Mouse (Mus musculus) G1E-ER4 (cell line): Measurements from ENCODE around the gene Osmr. TPM values are rescaled to one million over a fixed set of nuclear protein-coding genes. Genes with fewer than 3 reads are reported as not detected.

Source experiments
- GATA1 ChIP-seq: IDR thresholded peaks from one replicate; pipeline ENCODE4 v1.8.0; 2012; ENCODE audit warnings: low read length, inconsistent platforms
- polyA plus RNA-seq: library from polyadenylated mRNA; stranded (reverse); fragments of >175 nt; gene quantifications from 2 replicates; pipeline ENCODE4 v1.2.3, GENCODE M21; 2012

Osmr gene
- polyA plus RNA-seq, 1 experiment, result not detected

DNA sequence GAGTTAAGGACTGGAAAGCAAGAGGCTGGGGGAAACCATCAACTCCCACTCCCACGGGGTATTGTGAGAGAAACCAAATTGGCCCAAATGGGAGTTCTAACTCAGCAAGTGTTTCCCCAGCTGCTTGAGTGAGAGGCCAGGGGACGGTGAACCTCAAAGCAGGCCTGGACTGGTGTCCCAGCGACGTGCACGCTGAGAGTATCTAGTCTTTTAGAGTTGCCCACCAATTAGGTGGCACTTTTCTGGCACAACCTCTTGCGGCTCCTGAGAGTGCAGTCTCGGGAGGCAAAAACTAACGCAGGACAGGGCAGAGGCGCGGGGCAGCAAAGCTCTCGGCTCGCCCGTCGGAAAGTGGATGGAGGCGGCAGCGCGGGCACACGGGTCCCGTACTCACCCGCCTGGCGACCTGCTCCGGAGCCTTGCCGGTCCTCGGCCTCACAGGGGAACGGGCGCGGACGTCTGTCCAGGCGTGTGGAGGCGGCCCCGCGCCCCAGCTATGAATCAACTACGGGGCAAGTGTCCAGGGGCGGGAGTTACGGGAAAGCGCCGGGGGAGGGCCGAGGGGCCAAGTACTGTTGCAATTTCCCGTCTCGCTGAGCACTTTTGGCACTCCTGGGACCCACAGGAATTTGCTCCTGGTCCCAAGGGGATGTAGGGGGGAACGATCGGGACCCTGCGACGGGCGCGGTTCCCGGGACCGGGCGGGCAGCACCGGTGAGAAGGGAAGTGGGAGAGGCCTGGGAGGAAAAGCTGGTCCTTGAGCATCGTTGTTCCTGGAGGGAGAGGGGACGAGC lies 765 bp downstream of the Osmr start:
- TF ChIP-seq GATA1, result no peak

DNA sequence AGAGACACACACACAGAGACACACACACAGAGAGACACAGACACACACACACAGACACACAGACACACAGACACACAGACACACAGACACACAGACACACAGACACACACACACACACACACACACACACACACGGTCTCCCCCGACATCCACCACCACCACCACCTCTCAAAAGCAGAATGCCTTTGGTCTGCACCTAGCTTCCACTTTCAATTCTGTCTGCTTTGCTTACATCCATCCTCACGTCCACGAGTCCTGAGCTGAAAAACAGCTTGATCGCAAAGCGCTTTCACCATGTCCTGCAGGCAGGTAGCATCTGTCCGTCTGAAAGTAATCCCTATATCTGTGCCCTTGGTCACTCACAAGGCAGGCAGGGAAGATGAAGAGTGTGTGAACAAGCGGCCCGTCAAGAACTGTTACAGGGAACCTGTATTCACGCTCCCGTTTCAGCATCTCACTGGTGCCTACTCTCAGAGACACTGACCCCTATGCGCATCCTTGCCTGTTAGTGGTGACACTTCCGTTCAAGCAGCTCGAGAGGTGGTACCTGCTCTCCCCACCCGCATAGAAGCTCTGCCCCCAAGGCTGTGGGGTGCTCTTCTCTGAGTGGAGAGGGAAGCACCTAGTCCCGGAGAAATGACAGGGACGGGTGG lies 1.5 kb downstream of the Osmr start:
- TF ChIP-seq GATA1, result no peak

DNA sequence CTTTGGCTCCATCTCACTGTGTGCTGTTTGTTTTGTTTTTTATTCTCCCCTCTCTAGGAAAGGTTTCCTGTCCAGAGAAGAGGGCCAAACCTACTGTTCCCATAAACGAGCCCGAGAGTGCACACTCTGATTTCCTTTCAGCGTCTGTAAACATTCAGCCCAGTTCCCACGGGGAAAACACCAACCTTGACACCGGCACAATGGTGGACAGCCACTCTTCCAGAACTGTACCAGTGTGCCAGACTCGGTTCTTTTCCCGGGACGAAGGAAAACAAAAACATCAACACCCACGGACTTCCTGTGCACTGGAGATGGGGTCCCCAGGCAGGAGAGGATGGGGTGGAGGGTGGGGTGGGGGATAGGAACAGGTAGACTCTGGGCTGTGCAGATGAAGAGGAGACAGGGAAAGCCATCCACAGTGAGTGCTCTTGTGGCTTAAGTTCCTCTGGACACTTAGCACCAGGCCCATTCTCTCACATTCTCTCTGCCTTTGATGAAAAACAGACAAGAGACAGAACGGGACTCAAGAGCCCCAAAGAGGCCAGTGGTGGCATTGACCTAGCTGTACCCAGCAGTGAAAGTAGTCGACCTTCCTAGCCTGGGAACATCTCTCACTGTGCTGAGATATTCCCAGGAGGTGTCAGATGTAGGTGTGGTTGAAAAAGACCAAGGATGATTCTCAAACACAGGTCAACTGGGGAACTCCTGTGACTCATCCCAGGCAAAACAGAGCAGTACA lies 3.0 kb downstream of the Osmr start:
- TF ChIP-seq GATA1, result no peak

DNA sequence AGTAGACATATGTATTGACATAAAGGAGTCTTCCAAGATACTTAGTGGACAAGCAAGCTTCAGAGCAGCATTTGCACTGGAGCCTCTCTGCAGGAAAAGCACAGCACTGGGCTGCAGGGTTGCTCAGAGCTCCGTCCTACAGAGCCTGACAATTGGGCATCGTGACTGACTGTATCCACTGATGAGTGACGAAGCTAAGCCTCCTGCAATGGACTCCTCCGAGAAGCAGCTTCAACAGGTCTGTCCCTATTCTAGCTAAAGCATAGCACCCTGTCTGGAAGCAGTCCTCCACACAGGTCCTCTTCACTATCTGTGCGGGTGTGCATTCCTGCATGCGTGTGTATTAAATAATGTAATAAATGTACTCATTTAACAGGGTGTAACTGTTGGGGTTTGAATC lies 7.9 kb downstream of the Osmr start:
- no peak for TF ChIP-seq GATA1

DNA sequence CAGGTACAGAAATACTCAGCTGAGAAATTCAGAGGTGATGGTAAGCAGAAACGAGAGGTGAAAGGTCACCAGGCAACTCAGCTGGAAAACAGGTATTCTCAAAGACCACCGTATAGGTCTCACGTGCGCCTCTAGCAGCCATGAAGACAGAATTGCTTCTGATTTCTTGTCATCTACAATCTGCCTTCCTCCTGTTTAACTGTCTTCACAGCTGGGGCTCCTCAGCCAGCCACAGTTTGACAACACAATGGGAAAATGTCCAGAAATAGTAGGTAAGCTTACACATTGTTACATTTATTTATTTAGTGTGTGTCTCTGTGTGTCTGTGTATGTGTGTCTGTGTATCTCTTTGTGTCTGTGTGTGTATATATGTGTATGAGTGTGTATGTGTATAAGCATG lies 12.6 kb downstream of the Osmr start:
- no peak for TF ChIP-seq GATA1

DNA sequence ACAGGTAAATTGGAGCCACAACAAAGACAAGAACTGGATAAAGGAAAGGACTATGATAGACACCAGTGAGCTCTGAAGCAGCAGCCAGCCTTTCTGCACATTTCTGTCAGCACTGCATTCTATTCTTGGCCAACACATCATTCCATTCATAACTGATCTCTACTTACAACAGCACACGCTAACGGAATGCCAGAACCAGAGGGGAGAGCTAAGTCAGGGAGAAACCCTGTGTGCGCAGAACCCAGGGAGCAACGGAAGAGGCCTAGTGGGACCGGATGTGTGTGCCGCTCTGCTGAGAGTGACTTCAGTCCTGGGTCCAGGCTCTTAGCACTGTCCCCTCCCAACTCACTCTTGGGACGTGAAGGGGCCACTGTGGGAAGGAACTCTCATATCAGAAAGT lies 13.2 kb downstream of the Osmr start:
- no peak for TF ChIP-seq GATA1

DNA sequence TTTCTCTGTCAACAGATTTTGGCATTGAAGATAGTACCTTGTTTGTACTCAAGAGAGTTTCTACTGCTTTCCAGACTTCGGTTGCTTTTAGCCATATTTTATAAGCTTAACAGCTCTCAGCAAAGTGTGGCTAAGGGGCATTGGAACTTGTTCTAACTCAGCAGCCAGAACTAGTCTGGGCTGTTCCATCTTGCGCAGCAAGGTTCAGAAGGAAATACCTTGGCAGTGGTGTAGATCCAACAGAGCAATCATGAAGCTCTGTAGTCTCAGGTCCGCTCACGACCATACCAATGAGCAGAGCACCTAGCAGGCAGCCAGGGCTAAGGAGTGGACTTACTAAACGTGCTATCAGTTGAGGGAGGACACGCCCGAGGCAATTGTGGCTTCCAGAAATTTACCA lies 15.0 kb downstream of the Osmr start:
- TF ChIP-seq GATA1, result no peak

DNA sequence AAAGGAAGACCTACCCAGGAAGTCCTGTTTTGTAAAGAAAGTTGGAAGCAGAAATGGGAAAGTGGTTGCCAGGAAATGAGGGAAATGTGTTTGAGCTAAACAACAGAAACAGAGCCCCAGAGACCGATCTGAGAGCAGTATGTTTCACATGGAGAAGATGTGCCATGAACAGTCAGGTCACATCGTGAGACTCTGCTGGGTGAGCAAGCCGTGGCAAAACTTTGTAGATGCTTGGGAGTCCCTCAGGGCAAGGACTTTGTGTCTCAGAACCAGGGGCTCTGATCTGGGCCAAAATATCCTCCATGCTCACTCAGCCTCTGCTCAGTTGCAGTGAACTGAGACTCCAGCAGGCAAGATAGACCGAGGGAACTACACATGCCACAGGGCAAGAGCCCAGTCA lies 15.9 kb downstream of the Osmr start:
- TF ChIP-seq GATA1, result no peak

DNA sequence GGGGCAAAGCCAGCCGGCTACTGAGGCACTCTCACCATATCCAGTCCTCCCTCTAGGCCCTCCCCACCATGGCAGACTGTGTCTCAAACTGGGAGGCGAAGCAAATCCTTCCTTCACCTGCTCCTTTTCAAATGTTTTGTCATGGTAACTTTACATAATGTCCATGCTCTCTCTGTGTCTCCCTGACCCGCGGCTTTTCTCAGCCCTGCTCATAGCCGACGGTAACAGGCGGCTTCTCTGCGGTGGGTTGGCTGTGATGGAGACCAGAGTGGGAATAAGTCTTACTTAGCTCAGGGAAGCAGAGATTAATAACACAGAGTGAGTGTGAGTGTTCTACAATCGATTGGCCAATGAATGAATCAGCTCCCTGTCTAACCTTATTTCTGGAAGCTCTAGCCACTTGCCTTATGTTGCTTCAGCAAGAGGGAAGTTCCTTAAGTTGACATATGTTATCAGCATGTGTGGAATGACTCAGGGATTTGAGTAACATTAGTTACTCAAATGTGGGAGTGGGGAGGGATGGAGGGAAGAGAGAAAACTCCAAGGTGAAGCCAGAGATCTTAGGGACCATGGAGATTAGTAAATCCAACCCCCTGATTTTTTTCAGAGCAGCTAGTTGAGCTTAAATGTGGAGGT lies 17.4 kb downstream of the Osmr start:
- TF ChIP-seq GATA1, result no peak

DNA sequence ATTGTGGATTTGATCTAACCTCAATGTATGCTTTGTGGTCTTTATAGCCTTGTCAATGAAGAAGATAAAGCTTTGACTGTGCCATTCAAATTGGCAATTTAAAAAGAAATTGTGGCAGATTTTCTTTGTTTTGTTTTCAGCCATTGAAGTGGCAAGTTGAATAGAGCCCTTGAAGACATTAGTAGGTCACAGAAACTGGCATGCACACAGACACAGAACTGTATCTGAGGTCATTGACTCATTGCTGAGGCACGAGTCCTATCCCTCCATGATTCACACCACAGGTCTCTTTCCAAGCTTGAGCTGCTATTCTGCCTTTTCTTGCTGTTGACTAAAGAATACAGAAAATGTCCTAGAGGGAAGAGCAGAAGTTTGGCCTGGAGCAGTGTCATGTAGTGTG lies 24.9 kb downstream of the Osmr start:
- TF ChIP-seq GATA1, result no peak

DNA sequence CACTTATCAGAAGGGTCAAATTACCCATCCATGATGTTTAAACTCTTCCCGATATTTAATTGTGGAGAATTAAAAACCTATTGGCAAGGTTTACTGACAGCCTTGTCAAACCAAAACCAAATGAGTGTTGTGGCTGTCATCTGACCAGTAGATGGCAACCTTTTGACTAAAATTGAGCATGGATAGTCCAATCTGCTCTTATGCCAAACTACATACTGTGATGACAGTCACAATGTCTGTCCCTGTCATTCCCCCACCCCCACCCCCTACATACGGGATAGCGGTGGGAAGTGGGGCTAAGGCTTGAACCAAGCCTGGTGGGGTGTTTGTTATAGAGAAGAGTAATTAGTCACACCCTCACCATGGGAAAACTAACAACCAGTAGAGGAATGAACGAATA lies 34.6 kb downstream of the Osmr start:
- TF ChIP-seq GATA1, result no peak

DNA sequence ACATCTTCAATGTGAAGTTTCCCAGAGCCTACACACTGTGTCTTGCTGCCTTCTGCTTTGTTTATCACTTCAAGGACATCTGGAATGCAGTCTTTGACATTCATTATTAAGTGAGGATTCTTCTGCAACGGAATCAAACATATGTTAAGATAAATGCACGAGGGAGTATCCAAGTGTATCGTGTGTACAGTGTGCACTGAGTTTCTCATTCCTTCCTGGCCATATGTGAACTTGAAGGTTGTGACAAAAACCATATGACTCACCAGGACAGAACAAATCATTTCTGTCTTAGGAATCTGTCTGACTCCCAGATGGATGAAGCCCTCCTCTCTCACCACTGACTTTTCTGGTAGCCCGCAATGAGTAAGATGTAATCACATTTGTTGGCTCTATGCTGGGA lies 59.0 kb downstream of the Osmr start:
- TF ChIP-seq GATA1, result no peak

DNA sequence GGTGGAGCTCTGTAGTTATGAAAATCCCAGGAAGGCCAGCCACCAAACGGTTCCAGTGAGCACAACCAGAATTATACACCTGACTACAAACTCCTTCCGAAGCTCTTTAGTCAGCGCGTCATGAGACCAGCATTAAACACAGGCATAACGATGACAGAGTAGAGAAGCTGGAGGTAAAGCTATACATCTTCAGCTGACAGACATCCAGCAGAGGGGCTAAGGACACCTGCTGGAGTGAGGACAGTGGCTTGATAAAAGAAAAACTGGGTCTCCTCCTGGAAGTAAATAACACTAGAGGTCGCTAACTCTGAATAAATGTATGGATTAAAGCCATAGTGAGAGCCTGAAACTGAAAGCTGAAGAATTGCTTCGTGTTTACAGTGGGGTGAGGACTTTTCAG lies 81.9 kb downstream of the Osmr start:
- TF ChIP-seq GATA1, result no peak

DNA sequence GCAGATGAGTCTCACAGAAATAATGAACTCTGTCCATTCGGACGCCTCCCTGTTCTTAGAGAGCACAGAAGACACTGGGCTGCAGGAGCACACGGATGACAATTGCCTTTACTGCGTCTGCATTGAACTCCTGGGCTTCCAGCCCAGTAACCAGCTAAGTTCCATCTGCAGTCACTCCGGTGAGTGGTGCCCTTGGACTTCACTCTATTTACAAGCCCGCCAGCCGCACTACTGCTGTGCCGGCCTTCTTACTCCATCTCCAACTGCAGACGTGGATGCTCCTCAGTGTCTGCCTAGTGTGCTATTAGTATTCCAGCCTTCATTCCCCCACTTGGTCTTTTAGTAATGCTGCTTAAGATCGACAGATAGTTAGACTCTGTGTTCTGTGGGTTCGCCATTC lies 83.1 kb downstream of the Osmr start:
- no peak for TF ChIP-seq GATA1

DNA sequence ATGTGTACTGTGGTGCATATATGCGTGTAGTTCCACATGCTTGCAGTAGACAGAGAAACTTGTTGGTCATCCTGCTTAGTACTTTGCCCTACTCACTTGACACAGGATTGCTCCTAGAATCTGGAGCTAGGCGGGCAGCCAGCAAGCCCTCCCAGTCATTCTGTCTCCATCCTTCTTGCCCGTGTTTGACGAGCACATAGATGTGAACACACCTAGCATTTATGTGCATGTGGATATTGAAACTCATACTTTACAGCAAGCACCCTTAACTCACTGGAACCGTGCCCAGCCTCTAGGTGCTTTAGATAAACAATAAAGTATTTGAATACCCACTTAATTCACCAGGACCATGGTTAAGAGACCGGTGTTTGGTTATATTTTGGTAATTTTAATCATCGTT lies 84.8 kb downstream of the Osmr start:
- TF ChIP-seq GATA1, result no peak

DNA sequence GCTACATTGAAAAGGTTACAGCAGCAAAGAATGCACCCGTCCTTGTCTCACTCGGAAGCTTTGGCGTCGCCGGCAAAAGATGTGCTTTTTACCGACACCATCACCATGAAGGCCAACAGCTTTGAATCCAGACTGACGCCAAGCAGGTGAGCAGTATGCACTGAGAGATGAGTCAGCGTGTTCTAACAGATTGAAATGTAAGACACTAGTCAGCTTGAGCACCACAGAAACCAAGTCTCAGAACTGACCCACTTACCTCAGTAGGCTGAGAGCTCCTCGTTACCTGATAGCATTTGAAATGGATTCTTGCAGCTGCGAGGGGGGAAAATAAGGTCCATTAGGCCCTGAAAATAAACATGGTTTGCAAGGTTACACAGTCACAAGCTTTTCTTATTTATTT lies 87.5 kb downstream of the Osmr start:
- no peak for TF ChIP-seq GATA1
